Mouse (Mus musculus) limb, embryonic 13.5 days (tissue): ENCODE results near the gene Grm4. TPM values are rescaled to one million over a fixed set of nuclear protein-coding genes. Genes with fewer than 3 reads are reported as not detected.
A peak's percentile ranks its signal among the peaks of the same experiment; 100 is the strongest.

Source experiments
- ATAC-seq: fragments of 200-750 bp; cut with Nextera tagmentation; 2 replicates; pipeline ENCODE4 v1.8.0; 2017; ENCODE audit warnings: low read depth, moderate number of reproducible peaks, moderate TSS enrichment; ENCODE audit not compliant: low FRiP score
- H3K27ac ChIP-seq: fragments of 300-500 bp; sonication (generic); 2 replicates; pipeline ENCODE4 v1.5.1; 2015; ENCODE audit warnings: inconsistent platforms, mild to moderate bottlenecking, moderate library complexity
- H3K27me3 ChIP-seq: fragments of 300-500 bp; sonication (generic); 2 replicates; pipeline ENCODE4 v1.6.1; 2015; ENCODE audit warnings: mild to moderate bottlenecking, inconsistent platforms
- H3K36me3 ChIP-seq: fragments of 300-500 bp; sonication (generic); 2 replicates; pipeline ENCODE4 v1.6.1; 2015; ENCODE audit warnings: inconsistent platforms, mild to moderate bottlenecking, moderate library complexity
- H3K4me1 ChIP-seq: fragments of 300-500 bp; sonication (generic); 2 replicates; pipeline ENCODE4 v1.6.1; 2015; ENCODE audit warnings: inconsistent platforms
- H3K4me2 ChIP-seq: fragments of 300-500 bp; sonication (generic); replicated peaks from 2 replicates; pipeline ENCODE4 v1.6.1; 2015; ENCODE audit warnings: inconsistent platforms, mild to moderate bottlenecking, moderate library complexity
- H3K4me3 ChIP-seq: fragments of 300-500 bp; sonication (generic); 2 replicates; pipeline ENCODE4 v1.5.1; 2015; ENCODE audit warnings: moderate library complexity, mild to moderate bottlenecking, inconsistent platforms
- H3K9ac ChIP-seq: fragments of 300-500 bp; sonication (generic); 2 replicates; pipeline ENCODE4 v1.6.1; 2015; ENCODE audit warnings: mild to moderate bottlenecking, inconsistent platforms
- H3K9me3 ChIP-seq: fragments of 300-500 bp; sonication (generic); 2 replicates; pipeline ENCODE4 v1.6.1; 2016; ENCODE audit warnings: inconsistent platforms
- WGBS: fragments of 180-500 bp; shearing (Covaris S2); methylation state at CpG from one replicate; pipeline ENCODE4 v1.1.7; 2015; 5-methylcytosine and 5-hydroxymethylcytosine counted together
- polyA plus RNA-seq: library from polyadenylated mRNA; unstranded; fragments of >200 nt; fragmentation: Nextera tagmentation; extraction: Ambion mirVana; gene quantifications from 2 replicates; pipeline ENCODE4 v1.2.1, GENCODE M21; 2015

The Grm4 gene
- 0.31 and 0.34 TPM in 2 replicates for polyA plus RNA-seq

GRCm38 (mm10) chr17:27521303-27521702 is at the start of gene Grm4:
TSS of gene Grm4 (minus strand) at chr17:27521403.
- Histone ChIP-seq H3K4me3 (peak within 1 kb of the TSS; percentile 15; the same call in 1 of the 2 replicates), H3K4me1 (peaks cover 3% of the 10 kb centered on the region; the same call in 1 of the 2 replicates), H3K4me2 (peak within 1 kb of the TSS; percentile 40), H3K27me3 (peaks cover 67% of the 10 kb centered on the region), H3K36me3 (no peaks in the 10 kb centered on the region), H3K9ac (no peak within 1 kb of the TSS), H3K9me3 (0 out of 2 replicates have a peak, but pooled peaks cover 4% of the 10 kb centered on the region), H3K27ac (no peak within 1 kb of the TSS)
- WGBS = 71% methylated on average over 5 of the region's 5 CpGs
- ATAC-seq = no peak

- H3K9me3 ChIP-seq = no peaks in the 10 kb centered on the region
- ATAC-seq = no peak
- no peaks in the 10 kb centered on the region for H3K27me3 ChIP-seq
- H3K27ac ChIP-seq = no peak overlapping the region
- H3K36me3 ChIP-seq = peaks cover 18% of the 10 kb centered on the region; the same call in 1 of the 2 replicates
- WGBS = 92% methylated on average over 5 of the region's 5 CpGs
- no peak overlapping the region for H3K4me2 ChIP-seq
- no peak overlapping the region for H3K9ac ChIP-seq
- peaks cover 20% of the 10 kb centered on the region for H3K4me1 ChIP-seq
- no peak overlapping the region for H3K4me3 ChIP-seq
Observed at GRCm38 (mm10) chr17:27568228-27568627, 47.0 kb upstream of the Grm4 start.

DNA sequence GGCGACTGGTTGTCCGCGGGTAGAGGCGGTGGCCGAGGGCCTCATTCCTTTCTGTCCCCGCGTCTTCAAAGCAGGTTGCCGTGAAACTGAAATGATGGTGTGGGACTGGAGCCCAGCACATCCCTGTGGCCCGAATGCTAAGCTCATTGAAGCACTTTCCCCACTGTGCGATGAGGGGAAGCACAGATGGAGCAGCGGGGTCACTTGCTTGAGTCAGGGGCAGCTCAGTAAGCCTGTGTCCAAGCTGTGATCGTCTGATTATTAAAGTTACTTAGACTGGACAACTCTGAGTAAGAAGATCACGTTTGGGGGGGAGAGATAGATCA is 44.7 kb upstream of the Grm4 start:
- ATAC-seq = peak; percentile 38
- peaks cover 22% of the 10 kb centered on the region for H3K36me3 ChIP-seq
- WGBS = under 1% methylated on average over 13 of the region's 13 CpGs
- H3K4me2 ChIP-seq = peak overlapping the region; percentile 97
- H3K4me1 ChIP-seq = peaks cover 28% of the 10 kb centered on the region
- H3K27ac ChIP-seq = peak overlapping the region; percentile 15; the same call in 1 of the 2 replicates
- peak overlapping the region; percentile 75 for H3K9ac ChIP-seq
- no peaks in the 10 kb centered on the region for H3K9me3 ChIP-seq
- H3K27me3 ChIP-seq = no peaks in the 10 kb centered on the region
- peak overlapping the region; percentile 67 for H3K4me3 ChIP-seq

GRCm38 (mm10) chr17:27565163-27565941 is 44.1 kb upstream of the Grm4 start, which contains the start of gene AI413582:
TSS of gene AI413582 (minus strand) at chr17:27565756.
- ATAC-seq = peak; percentile 90
- Histone ChIP-seq H3K36me3 (peaks cover 23% of the 10 kb centered on the region), H3K4me2 (peak within 1 kb of the TSS; percentile 97), H3K27me3 (no peaks in the 10 kb centered on the region), H3K9ac (peak within 1 kb of the TSS; percentile 75), H3K9me3 (no peaks in the 10 kb centered on the region), H3K27ac (peak within 1 kb of the TSS; percentile 15; the same call in 1 of the 2 replicates), H3K4me1 (peaks cover 28% of the 10 kb centered on the region), H3K4me3 (peak within 1 kb of the TSS; percentile 67)
- under 1% methylated on average over 58 of the region's 58 CpGs for WGBS

DNA sequence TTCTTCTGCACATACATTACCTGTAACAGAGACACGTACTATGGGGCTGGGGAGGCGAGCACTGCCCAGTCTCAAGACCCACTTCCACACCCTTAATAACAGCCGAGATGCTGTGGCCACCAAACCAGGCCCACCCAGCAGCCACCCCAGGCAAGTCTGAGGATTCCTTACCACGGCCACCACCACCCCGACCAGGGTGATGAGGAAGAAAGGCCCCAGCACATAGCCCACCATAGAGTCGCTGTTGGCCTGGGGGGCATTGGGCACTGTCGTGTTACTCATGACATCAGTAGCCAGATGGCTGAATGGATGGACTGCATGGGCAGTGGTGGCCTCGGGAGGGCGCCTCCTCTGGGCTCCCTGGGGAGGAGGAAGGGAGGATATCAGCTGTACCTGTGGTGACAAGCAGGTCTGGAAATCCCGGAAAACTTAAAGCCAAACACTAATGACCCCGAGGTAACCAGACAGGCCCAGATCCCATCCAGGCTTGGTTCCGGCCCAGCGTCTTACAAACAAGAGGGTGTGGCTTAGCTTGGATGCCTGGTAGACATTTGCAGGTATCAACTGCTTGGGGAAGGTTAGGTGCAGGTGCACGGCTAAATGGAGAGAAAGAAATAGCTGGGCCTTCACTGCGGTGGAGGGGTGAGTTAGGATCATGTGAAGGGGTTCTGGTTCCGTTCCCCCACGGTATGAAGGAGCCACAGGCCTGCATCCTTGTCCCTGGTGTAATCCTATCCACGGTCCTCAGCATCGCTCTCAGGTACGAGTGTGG is 43.4 kb upstream of the Grm4 start:
- Histone ChIP-seq H3K4me3 (peak overlapping the region; percentile 67), H3K4me1 (peaks cover 34% of the 10 kb centered on the region), H3K9me3 (no peaks in the 10 kb centered on the region), H3K4me2 (peak overlapping the region; percentile 97), H3K36me3 (peaks cover 26% of the 10 kb centered on the region), H3K27me3 (no peaks in the 10 kb centered on the region), H3K27ac (0 out of 2 replicates have a peak overlapping the region, but pooled peaks have one; percentile 1), H3K9ac (peak overlapping the region; percentile 75)
- no peak; the same call in 1 of the 2 replicates for ATAC-seq
- WGBS = 11% methylated on average over 20 of the region's 20 CpGs

- Histone ChIP-seq H3K27ac (no peak overlapping the region), H3K4me1 (peaks cover 40% of the 10 kb centered on the region)
Observed at GRCm38 (mm10) chr17:27563771-27564244, 42.6 kb upstream of the Grm4 start.

DNA sequence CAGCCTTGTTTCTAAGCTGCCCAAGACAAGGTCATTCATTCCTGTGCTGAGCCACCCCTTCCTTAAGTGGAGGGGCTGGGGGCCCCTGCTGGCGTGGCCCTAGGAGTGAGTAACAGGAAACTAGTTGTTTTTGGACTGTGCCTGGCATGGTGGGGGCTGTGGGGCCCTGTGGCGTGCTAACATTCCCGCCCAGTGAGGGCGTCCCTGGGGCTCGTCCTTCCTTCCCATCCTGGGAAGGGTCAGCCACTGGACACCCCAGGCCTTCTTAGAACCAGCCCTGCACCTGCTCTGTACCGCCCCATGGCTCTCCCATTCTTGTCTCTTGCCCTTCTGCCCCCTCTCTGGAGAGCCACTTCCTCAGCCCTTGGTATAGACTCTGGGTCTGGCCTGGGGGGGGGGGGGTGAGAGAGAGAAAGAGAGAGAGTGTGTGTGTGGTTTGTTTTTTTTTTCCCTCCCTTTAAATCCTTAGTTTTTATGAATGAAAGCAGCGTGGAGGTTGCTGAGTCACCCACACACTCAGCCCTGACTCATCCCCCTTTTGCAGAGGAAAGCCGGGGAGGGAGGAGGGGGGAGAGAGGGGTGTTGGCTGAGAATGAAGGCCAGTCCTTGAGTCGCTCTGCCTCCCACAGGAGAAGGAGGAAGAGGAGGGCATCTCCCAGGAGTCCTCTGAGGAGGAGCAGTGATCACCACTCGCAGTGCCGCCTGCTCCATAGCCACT is 40.8 kb upstream of the Grm4 start:
- no peak overlapping the region for H3K4me3 ChIP-seq
- H3K27ac ChIP-seq = no peak overlapping the region
- WGBS = 70% methylated on average over 9 of the region's 11 CpGs
- peaks cover 26% of the 10 kb centered on the region for H3K36me3 ChIP-seq
- no peak overlapping the region for H3K4me2 ChIP-seq
- no peak for ATAC-seq
- peaks cover 53% of the 10 kb centered on the region for H3K4me1 ChIP-seq
- H3K27me3 ChIP-seq = no peaks in the 10 kb centered on the region
- H3K9me3 ChIP-seq = no peaks in the 10 kb centered on the region
- H3K9ac ChIP-seq = no peak overlapping the region

More at GRCm38 (mm10) chr17:27563771-27564244, 42.6 kb upstream of the Grm4 start:
- Histone ChIP-seq H3K36me3 (peaks cover 26% of the 10 kb centered on the region), H3K4me2 (peak overlapping the region; percentile 97; the same call in 1 of the 2 replicates), H3K9ac (no peak overlapping the region), H3K9me3 (no peaks in the 10 kb centered on the region), H3K27me3 (no peaks in the 10 kb centered on the region), H3K4me3 (no peak overlapping the region)
- 46% methylated on average over 7 of the region's 7 CpGs for WGBS
- no peak for ATAC-seq

DNA sequence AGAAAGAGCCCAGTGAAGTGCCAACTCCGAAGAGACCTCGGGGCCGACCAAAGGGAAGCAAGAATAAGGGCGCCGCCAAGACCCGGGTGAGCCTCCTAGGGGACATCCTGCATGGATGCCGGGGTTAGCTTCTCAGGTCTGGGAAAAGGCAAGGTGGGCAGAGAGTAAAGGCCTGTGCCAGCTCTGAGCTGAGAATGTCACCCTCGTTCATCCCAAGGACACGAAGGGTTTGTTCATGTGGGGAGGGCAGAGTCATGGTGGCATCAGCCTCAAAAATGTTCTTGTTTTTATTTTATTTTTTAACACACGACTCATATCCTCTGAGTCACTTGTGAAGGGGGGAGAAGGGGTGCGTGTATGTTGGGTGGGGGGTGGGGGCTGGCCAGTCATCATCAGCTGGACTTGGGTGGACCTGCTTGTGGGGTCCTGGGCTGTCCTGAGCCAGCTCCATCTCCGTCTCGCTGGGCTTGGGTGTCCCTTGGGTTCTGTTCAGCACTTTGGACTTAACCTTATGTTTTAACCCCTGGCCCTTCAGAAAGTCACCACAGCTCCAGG is 39.8 kb upstream of the Grm4 start:
- Histone ChIP-seq H3K9ac (no peak overlapping the region), H3K27ac (no peak overlapping the region), H3K27me3 (no peaks in the 10 kb centered on the region), H3K4me1 (peaks cover 44% of the 10 kb centered on the region), H3K4me2 (no peak overlapping the region), H3K9me3 (no peaks in the 10 kb centered on the region), H3K36me3 (peaks cover 26% of the 10 kb centered on the region), H3K4me3 (no peak overlapping the region)
- ATAC-seq = no peak
- 84% methylated on average over 13 of the region's 13 CpGs for WGBS

GRCm38 (mm10) chr17:27559596-27559995 is 38.4 kb upstream of the Grm4 start:
- Histone ChIP-seq H3K27me3 (no peaks in the 10 kb centered on the region), H3K9me3 (no peaks in the 10 kb centered on the region), H3K9ac (no peak overlapping the region), H3K36me3 (peaks cover 26% of the 10 kb centered on the region), H3K4me2 (peak overlapping the region; percentile 81; the same call in 1 of the 2 replicates), H3K4me1 (peaks cover 42% of the 10 kb centered on the region), H3K4me3 (no peak overlapping the region), H3K27ac (no peak overlapping the region)
- 74% methylated on average over 11 of the region's 12 CpGs for WGBS
- ATAC-seq = no peak

- peaks cover 47% of the 10 kb centered on the region for H3K4me1 ChIP-seq
- 6% methylated on average over 5 of the region's 5 CpGs for WGBS
- H3K4me2 ChIP-seq = peak overlapping the region; percentile 81
- H3K4me3 ChIP-seq = peak overlapping the region; percentile 85
- no peak for ATAC-seq
- H3K27me3 ChIP-seq = no peaks in the 10 kb centered on the region
- peaks cover 24% of the 10 kb centered on the region for H3K36me3 ChIP-seq
- H3K27ac ChIP-seq = no peak overlapping the region
- no peak overlapping the region for H3K9ac ChIP-seq
- no peaks in the 10 kb centered on the region for H3K9me3 ChIP-seq
Observed at GRCm38 (mm10) chr17:27558845-27559244, 37.6 kb upstream of the Grm4 start.

DNA sequence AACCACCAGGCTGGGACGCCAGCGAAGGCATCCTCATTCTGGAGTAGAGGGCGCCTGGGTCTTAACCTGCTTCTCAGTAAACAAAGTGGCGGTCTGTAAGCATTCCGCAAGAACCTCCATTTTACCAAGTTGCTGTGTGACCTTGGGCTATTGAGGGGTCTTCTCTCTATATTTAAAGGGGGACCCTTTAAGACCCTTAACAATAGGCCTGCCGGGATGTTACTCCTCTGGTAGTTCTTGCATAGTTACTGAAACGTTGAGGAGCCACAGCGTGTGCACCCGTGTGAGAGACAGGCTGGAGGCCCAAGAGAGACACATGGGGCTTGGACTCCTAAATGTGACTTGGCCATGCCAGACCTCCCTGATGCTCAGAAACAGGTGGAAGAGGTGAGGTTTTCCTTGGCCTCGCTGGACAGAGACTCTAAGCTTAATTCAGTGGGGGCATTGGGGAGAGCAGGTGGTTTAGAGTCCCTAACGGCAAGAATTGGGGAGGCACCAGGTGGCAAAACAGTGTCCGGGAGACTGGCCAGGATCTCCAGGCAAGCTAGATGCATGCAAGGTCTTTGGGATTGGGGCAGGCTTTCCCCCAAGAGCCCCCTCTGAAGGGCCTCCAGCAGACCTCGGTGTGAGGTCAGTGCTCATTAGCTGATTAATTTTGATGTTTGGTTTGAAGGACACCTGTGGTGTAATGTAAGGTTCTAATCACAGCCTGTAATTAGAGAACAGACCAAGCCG is 36.9 kb upstream of the Grm4 start:
- Histone ChIP-seq H3K4me1 (peaks cover 47% of the 10 kb centered on the region), H3K9ac (peak overlapping the region; percentile 90), H3K4me3 (peak overlapping the region; percentile 85), H3K36me3 (peaks cover 21% of the 10 kb centered on the region), H3K27ac (peak overlapping the region; percentile 98), H3K9me3 (no peaks in the 10 kb centered on the region), H3K4me2 (peak overlapping the region; percentile 81), H3K27me3 (no peaks in the 10 kb centered on the region)
- no peak for ATAC-seq
- under 1% methylated on average over 14 of the region's 14 CpGs for WGBS
